Mouse (Mus musculus) erythroblast, embryonic 14.5 days (primary cell): ENCODE data around the gene Iah1.

Experiments
- GATA1 ChIP-seq: IDR thresholded peaks from 2 replicates; pipeline ENCODE4 v1.6.1; 2012; ENCODE audit warnings: low read length, inconsistent platforms, mixed read lengths
- TAL1 ChIP-seq: IDR thresholded peaks from 3 replicates; pipeline ENCODE4 v1.6.1; 2012; ENCODE audit warnings: low read length, inconsistent platforms, mixed read lengths

DNA sequence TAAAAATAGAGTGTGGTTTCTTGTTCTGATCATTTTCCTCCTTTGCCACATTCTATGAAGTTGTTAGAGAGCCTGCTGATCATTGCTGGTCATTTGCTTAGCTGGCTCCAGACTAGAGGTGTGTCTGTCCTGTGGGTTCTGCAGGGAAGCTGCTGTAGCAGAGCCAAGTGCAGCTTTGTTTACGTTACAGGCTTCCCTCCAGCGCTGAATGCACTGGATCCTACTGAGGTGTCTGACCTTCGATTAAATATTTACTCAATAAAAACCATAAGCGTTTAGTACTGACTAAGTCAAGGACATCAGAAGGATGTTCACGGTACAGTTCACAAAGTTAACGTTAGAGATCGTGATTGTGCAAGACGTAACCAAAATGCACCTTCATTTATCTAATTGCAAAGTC, 14.3 kb upstream of the Iah1 start:
- TF ChIP-seq GATA1 (no peak), TAL1 (no peak)
